Mouse (Mus musculus): ENCODE data around the gene 1700025G04Rik.

The 1700025G04Rik gene

GRCm38 (mm10) chr1:152090018-152090553 lies at the start of gene 1700025G04Rik:
TSS of gene 1700025G04Rik (minus strand) at chr1:152090125.
- peak; percentile 91 for DNase-seq (ENCODE audit: low read depth, low spot score)

DNA sequence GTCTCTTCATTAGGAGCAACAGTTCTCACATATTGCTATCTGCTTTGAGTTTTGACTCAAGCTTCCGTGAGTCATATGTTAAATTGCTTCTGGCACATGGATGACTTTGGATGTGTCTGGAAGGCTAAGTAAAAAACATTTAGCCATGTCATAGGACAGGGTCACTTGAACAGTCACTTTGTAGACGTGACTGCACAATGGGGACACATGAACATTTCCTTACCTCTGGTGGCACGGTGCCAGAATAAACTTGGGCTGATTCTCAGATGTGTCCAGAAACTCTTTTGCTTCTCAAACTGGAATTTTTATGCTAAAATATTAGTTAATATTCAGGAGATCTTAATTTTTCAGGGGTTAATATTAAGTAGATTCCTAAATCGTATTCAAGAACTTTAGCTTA lies 49.6 kb upstream of the 1700025G04Rik start:
- DNase-seq (ENCODE audit: low read depth, low spot score), result no peak

GRCm38 (mm10) chr1:152130029-152130727 lies 40.3 kb upstream of the 1700025G04Rik start:
- DNase-seq (ENCODE audit: low read depth, low spot score), result no peak

GRCm38 (mm10) chr1:152125451-152125850 lies 35.5 kb upstream of the 1700025G04Rik start:
- DNase-seq (ENCODE audit: low read depth, low spot score), result no peak

- no peak for DNase-seq (ENCODE audit: low read depth, low spot score)
These were observed 20.2 kb upstream of the 1700025G04Rik start for GRCm38 (mm10) chr1:152110123-152110522.

- no peak for DNase-seq (ENCODE audit: low read depth, low spot score)
These were observed 16.2 kb upstream of the 1700025G04Rik start for GRCm38 (mm10) chr1:152106136-152106535.

DNA sequence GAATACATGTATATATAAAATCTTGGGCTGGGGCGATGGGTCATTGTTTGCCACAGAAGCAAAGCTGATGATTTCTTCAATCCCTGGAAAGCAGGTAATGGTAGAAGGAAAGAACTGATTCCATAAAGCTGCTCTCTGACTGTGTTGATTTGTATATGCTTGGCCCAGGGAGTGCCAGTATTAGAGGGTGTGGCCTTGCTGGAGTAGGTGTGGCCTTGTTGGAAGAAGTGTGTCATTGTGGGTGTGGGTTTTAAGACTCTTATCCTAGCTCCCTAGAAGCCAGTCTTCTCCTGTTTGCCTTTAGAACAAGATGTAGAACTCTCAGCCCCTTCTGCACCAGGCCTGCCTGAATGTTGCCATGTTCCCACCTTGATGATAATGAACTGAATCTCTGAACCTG lies 15.3 kb upstream of the 1700025G04Rik start:
- peak; percentile 34 for DNase-seq (ENCODE audit: low read depth, low spot score)

DNA sequence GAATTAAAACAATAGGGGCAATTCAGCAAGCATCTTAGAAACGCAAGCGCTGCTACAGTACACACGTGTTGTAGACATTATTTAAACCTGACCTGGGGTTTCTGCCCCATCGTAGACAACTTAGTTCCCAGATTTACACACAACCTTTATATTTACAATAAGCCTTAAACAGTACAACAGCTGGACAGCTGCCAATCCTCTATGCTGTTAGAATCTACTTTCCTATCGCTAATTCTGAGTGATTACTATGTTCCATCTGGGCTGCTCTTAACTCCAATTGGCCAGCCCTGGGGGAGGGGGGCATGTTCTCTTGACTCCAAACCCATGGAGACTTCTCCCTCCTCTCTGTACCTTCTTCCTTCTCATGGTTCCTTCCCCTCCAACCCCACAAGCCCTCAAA lies 11.8 kb upstream of the 1700025G04Rik start:
- DNase-seq (ENCODE audit: low read depth, low spot score), result no peak

GRCm38 (mm10) chr1:152096045-152096444 lies 6.1 kb upstream of the 1700025G04Rik start:
- no peak for DNase-seq (ENCODE audit: low read depth, low spot score)

DNA sequence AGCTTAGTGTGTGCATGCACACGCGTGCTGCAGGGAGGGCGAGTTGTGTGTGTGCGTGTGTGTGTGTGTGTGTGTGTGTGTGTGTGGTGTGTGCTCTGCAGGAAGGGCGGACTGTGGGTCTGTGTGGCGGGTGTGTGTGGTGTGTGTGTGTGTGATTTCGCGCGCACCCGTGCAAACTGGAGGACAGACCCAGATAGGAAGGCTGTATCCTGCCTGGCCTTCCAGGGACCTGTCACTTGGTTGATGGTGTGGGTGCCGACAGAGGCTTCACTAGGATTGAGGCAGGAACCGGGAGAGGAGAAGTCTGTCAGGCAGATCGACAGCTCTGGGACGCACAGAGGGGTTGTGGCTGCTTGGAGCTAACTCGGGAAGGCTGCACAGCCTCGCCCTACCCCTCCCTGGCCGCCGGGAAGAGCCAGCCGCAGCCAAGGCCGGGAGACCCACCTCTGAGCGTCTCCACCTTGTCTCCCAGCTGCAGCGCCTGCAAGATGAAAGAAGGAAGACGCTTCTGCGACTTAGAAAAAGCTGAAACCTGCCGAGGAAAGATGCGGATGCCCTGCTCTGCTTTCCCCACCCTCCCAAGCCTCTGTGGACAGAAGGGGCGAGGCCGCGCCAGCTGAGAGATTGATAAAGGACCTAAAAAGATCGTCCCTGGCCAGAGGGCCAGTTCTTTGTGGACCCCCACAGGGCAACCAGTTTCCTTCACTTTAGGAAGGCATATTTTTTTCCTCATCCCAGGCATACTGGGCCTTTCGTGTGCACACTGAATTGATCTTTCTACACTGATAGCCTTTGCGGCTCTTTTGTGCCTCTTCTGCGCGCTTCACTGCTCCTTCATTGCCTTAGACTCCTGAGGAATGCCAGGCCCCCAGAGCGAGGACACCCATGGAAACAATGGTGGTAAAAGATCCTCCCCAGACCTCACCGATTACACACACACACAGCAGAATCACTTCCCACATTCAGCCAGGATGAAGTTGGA lies 930 bp upstream of the 1700025G04Rik start:
- peak; percentile 88 for DNase-seq (ENCODE audit: low read depth, low spot score)

DNA sequence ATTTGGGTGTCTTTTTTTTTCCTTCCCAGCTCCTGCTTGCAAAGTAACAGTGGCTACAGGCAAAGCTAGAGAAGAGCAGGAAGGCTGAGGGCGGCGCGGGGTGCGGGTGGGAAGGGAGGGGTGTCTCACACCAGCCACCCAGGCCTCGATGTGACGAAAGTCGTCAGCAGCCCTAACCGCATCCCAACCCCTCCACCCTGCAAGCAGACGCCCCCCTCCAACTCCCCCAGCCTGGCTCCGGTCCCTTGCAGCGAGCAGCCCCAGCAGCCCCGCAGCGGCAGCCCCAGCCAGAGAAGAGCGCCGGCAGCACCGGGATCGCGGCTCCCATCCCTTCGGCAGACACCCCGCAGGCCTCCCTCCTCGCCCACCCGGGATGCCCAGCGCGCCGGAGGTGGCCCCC lies 399 bp downstream of the 1700025G04Rik start:
- no peak for DNase-seq (ENCODE audit: low read depth, low spot score)

- DNase-seq (ENCODE audit: low read depth, low spot score), result peak; percentile 23
These were observed 1.0 kb downstream of the 1700025G04Rik start for GRCm38 (mm10) chr1:152088791-152089401.

DNA sequence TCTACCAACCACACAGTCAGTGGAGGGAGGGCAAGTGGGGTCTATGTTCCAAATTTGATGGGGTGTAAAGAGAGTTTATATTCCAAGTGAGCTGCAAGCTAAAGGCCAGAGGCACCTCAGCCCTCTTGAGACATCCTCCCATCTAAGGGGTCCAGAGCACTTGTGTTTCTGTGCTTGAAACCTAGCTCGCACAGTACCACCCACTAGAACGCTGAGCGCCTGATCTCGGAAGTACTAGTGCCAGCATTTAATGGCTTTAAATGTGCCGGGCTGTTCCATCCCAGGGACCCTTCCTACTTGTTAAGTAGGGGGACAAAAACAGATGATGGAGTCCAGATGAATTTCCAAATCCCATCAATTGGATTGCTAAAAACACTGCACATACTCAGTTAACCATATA lies 1.9 kb downstream of the 1700025G04Rik start:
- DNase-seq (ENCODE audit: low read depth, low spot score), result no peak

DNA sequence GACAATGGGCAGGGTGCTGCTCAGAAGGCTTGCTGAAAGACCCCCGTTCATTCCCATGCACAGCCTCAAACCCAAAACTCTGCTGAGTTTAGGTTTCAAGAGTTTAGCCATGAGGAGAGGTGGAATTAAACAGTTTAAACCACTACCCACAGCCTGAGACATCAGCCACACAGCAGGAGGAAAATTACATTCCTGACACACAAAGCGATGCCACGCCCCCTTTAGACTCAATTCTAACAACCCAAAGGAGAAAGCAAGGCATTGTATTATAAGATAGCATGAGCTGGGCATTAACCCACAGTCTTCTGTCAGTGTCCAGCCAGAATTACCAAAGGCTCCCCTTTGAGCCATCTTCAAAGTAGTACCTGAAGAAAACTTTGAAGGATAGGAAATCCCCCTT lies 3.0 kb downstream of the 1700025G04Rik start:
- DNase-seq (ENCODE audit: low read depth, low spot score), result peak; percentile 82

DNA sequence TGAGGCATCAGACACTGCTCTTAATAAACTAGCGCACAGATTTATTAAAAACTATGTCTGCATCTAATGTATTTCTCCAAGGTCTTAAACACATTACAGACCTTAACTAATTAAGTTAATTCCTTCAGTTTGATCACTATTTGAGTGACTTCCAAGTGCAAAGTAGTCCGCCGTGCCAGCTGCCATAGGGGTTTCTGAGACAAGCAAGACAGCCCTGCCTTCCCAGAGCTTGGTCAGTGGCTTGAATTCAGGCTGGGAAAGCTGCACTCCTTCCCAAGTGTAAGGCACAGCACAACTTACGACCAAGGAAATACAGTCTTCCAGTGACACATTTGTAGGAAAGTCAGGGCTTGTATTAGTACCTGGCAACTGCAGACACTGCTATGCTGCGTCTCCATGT lies 4.4 kb downstream of the 1700025G04Rik start:
- no peak for DNase-seq (ENCODE audit: low read depth, low spot score)

- peak; percentile 96 for DNase-seq (ENCODE audit: low read depth, low spot score)
These were observed 5.1 kb downstream of the 1700025G04Rik start for GRCm38 (mm10) chr1:152084638-152085345.

DNA sequence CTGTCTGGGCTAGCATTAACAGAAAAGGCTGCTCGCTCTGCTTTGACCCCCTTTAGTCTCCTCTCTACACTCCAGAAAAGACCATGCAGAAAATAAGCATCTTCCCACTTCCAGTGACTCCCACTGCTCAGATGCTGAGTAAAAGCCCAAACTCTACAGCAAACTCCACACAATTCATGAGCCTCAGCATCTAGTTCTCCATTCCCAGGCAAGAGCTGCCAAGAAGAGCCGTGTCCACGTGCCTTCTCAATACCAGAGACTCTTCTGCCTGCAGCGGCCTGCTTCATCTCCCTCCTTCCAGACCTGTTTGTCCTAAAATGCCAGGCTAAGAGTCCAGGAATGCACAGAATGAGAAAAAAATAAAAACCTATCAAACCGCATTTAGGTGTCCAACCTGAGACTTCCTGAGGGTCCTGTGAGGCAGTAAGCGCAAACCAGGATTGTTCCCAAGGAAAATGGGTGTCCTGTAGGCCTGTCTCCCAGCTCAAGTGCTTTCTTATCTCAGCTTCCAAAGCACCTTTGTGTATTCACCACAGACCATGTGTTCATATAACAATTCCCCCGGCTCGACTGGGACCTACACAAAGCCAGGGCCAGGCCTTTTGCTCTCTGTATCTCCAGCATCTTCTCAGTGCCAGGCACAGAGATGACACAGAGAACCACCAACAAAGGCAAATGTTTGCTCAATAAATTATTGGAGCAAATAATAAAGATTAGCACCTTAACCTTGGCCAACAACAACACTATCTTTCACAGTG lies 7.8 kb downstream of the 1700025G04Rik start:
- DNase-seq (ENCODE audit: low read depth, low spot score), result no peak

DNA sequence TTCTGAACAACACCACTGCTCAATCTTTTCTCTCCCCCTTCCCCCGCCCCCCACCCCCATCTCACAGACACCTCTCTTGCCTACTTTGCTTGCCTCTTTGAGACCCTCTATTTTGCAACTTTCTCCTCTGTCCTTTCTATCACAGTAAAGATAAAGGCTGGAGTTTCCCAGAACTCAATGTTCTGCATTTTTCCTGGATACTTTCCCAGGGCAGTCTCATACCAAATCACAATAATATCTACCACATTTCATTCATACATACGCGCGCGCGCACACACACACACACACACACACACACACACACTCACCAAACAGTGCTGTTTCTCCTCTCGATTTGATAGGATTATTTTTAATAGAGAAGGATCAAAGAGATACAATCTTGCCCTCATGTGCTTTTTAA lies 8.8 kb downstream of the 1700025G04Rik start:
- no peak for DNase-seq (ENCODE audit: low read depth, low spot score)

- no peak for DNase-seq (ENCODE audit: low read depth, low spot score)
These were observed 9.7 kb downstream of the 1700025G04Rik start for GRCm38 (mm10) chr1:152080244-152080643.

- DNase-seq (ENCODE audit: low read depth, low spot score), result no peak
These were observed 12.7 kb downstream of the 1700025G04Rik start for GRCm38 (mm10) chr1:152077171-152077715.

Data from ZHBTc4 (cell line).